Mouse (Mus musculus) lung, embryonic 14.5 days (tissue): Measurements from ENCODE around the gene Nfkb1. TPM values are rescaled to one million over a fixed set of nuclear protein-coding genes. Genes with fewer than 3 reads are reported as not detected.
A peak's percentile ranks its signal among the peaks of the same experiment; 100 is the strongest.

Experiments
- ATAC-seq: fragments of 200-750 bp; cut with Nextera tagmentation; 2 replicates; pipeline ENCODE4 v1.8.0; 2017; ENCODE audit warnings: mild to moderate bottlenecking, moderate TSS enrichment, moderate library complexity; ENCODE audit not compliant: insufficient read depth
- DNase-seq: peaks from one replicate; pipeline ENCODE4 v3.0.0-alpha.2; 2015
- H3K27ac ChIP-seq: fragments of 300-500 bp; sonication (generic); 2 replicates; pipeline ENCODE4 v1.5.1; 2014; ENCODE audit warnings: low read depth, mild to moderate bottlenecking, moderate library complexity
- H3K27me3 ChIP-seq: fragments of 300-500 bp; sonication (generic); 2 replicates; pipeline ENCODE4 v1.6.1; 2014; ENCODE audit warnings: low read length, control low read depth; ENCODE audit not compliant: insufficient read depth
- H3K36me3 ChIP-seq: fragments of 300-500 bp; sonication (generic); 2 replicates; pipeline ENCODE4 v1.6.1; 2014; ENCODE audit warnings: control low read depth; ENCODE audit not compliant: insufficient read depth
- H3K4me1 ChIP-seq: fragments of 300-500 bp; sonication (generic); 2 replicates; pipeline ENCODE4 v1.6.1; 2014; ENCODE audit warnings: antibody characterized with exemption, control low read depth; ENCODE audit not compliant: insufficient read depth
- H3K4me2 ChIP-seq: fragments of 300-500 bp; sonication (generic); 2 replicates; pipeline ENCODE4 v1.6.1; 2014; ENCODE audit warnings: mild to moderate bottlenecking
- H3K4me3 ChIP-seq: fragments of 300-500 bp; sonication (generic); 2 replicates; pipeline ENCODE4 v1.5.1; 2014; ENCODE audit warnings: low read depth, low read length
- H3K9ac ChIP-seq: fragments of 300-500 bp; sonication (generic); 2 replicates; pipeline ENCODE4 v1.6.1; 2014
- H3K9me3 ChIP-seq: fragments of 300-500 bp; sonication (generic); 2 replicates; pipeline ENCODE4 v1.6.1; 2016; ENCODE audit warnings: low read depth, low read length, control low read depth
- CTCF ChIP-seq: IDR thresholded peaks from 2 replicates; pipeline ENCODE4 v1.5.1; 2016; ENCODE audit warnings: antibody characterized with exemption, low read depth
- WGBS: fragments of 180-500 bp; shearing (Covaris S2); extraction: QIAGEN DNeasy Blood & Tissue Kit; methylation state at CpG from one replicate; pipeline ENCODE4 v1.1.7; 2014; 5-methylcytosine and 5-hydroxymethylcytosine counted together
- polyA plus RNA-seq: library from polyadenylated mRNA; unstranded; fragments of >200 nt; fragmentation: Nextera tagmentation; extraction: Ambion mirVana; gene quantifications from 2 replicates; pipeline ENCODE4 v1.2.1, GENCODE M21; 2014

Nfkb1 gene
- polyA plus RNA-seq, 1 experiment from 2014 or later, result 34.8 TPM

GRCm38 (mm10) chr3:135729575-135729974, 38.2 kb upstream of the Nfkb1 start:
- no peak for ATAC-seq
- H3K4me2 ChIP-seq, result no peak overlapping the region
- no peak for TF ChIP-seq CTCF
- H3K4me1 ChIP-seq, result peaks cover 3% of the 10 kb centered on the region; the same call in 1 of the 2 replicates
- H3K9me3 ChIP-seq, result no peaks in the 10 kb centered on the region
- peak; percentile 77 for DNase-seq
- WGBS, result 54% methylated on average over 5 of the region's 5 CpGs
- H3K4me3 ChIP-seq, result no peak overlapping the region
- H3K27me3 ChIP-seq, result no peaks in the 10 kb centered on the region
- no peak overlapping the region for H3K27ac ChIP-seq
- H3K9ac ChIP-seq, result no peak overlapping the region
- H3K36me3 ChIP-seq, result no peaks in the 10 kb centered on the region

- no peak overlapping the region for H3K9ac ChIP-seq
- WGBS, result 66% methylated on average over 6 of the region's 6 CpGs
- H3K9me3 ChIP-seq, result no peaks in the 10 kb centered on the region
- DNase-seq (no peak), ATAC-seq (no peak)
- no peak overlapping the region for H3K4me3 ChIP-seq
- no peaks in the 10 kb centered on the region for H3K27me3 ChIP-seq
- no peak overlapping the region for H3K4me2 ChIP-seq
- no peak overlapping the region for H3K27ac ChIP-seq
- no peak for TF ChIP-seq CTCF
- peaks cover 3% of the 10 kb centered on the region; the same call in 1 of the 2 replicates for H3K4me1 ChIP-seq
- no peaks in the 10 kb centered on the region for H3K36me3 ChIP-seq
Observed at GRCm38 (mm10) chr3:135728900-135729299, 37.6 kb upstream of the Nfkb1 start.

- H3K27ac ChIP-seq, result no peak overlapping the region
- H3K36me3 ChIP-seq, result no peaks in the 10 kb centered on the region
- no peak overlapping the region for H3K9ac ChIP-seq
- DNase-seq, result no peak
- H3K27me3 ChIP-seq, result no peaks in the 10 kb centered on the region
- no peak overlapping the region for H3K4me3 ChIP-seq
- no peaks in the 10 kb centered on the region for H3K9me3 ChIP-seq
- ATAC-seq, result no peak
- no peak overlapping the region for H3K4me2 ChIP-seq
- TF ChIP-seq CTCF, result no peak
- H3K4me1 ChIP-seq, result peaks cover 3% of the 10 kb centered on the region; the same call in 1 of the 2 replicates
- WGBS, result 71% methylated on average over 10 of the region's 10 CpGs
Observed at GRCm38 (mm10) chr3:135727339-135727738, 36.0 kb upstream of the Nfkb1 start.

GRCm38 (mm10) chr3:135726521-135727275, 35.4 kb upstream of the Nfkb1 start:
- TF ChIP-seq CTCF, result no peak
- Histone ChIP-seq H3K27ac (no peak overlapping the region), H3K36me3 (no peaks in the 10 kb centered on the region), H3K9ac (no peak overlapping the region), H3K4me2 (no peak overlapping the region), H3K4me1 (peaks cover 3% of the 10 kb centered on the region; the same call in 1 of the 2 replicates), H3K4me3 (no peak overlapping the region), H3K9me3 (no peaks in the 10 kb centered on the region), H3K27me3 (no peaks in the 10 kb centered on the region)
- ATAC-seq (no peak), DNase-seq (no peak)
- WGBS, result 55% methylated on average over 7 of the region's 7 CpGs

GRCm38 (mm10) chr3:135726023-135726422, 34.7 kb upstream of the Nfkb1 start:
- Histone ChIP-seq H3K27ac (no peak overlapping the region), H3K36me3 (no peaks in the 10 kb centered on the region), H3K4me3 (no peak overlapping the region), H3K27me3 (no peaks in the 10 kb centered on the region), H3K4me2 (no peak overlapping the region), H3K4me1 (peaks cover 3% of the 10 kb centered on the region; the same call in 1 of the 2 replicates), H3K9me3 (no peaks in the 10 kb centered on the region), H3K9ac (no peak overlapping the region)
- no peak for TF ChIP-seq CTCF
- DNase-seq, result no peak
- ATAC-seq, result no peak
- 87% methylated on average over 15 of the region's 15 CpGs for WGBS

GRCm38 (mm10) chr3:135722104-135722503, 30.8 kb upstream of the Nfkb1 start:
- no peaks in the 10 kb centered on the region for H3K36me3 ChIP-seq
- H3K27me3 ChIP-seq, result no peaks in the 10 kb centered on the region
- no peak for TF ChIP-seq CTCF
- WGBS, result 87% methylated on average over 2 of the region's 2 CpGs
- H3K27ac ChIP-seq, result no peak overlapping the region
- no peaks in the 10 kb centered on the region for H3K4me1 ChIP-seq
- H3K9me3 ChIP-seq, result no peaks in the 10 kb centered on the region
- DNase-seq, result no peak
- no peak overlapping the region for H3K9ac ChIP-seq
- no peak overlapping the region for H3K4me2 ChIP-seq
- ATAC-seq, result no peak
- no peak overlapping the region for H3K4me3 ChIP-seq

- H3K9ac ChIP-seq, result no peak overlapping the region
- H3K27ac ChIP-seq, result no peak overlapping the region
- H3K27me3 ChIP-seq, result no peaks in the 10 kb centered on the region
- no peak for TF ChIP-seq CTCF
- H3K4me1 ChIP-seq, result no peaks in the 10 kb centered on the region
- no peaks in the 10 kb centered on the region for H3K36me3 ChIP-seq
- WGBS, result 84% methylated on average over 3 of the region's 3 CpGs
- no peaks in the 10 kb centered on the region for H3K9me3 ChIP-seq
- DNase-seq (no peak), ATAC-seq (no peak)
- H3K4me3 ChIP-seq, result no peak overlapping the region
- no peak overlapping the region for H3K4me2 ChIP-seq
Observed at GRCm38 (mm10) chr3:135719969-135720368, 28.6 kb upstream of the Nfkb1 start.
